Mouse (Mus musculus): ENCODE measurements around the gene Cxcl16. TPM values are rescaled to one million over a fixed set of nuclear protein-coding genes. Genes with fewer than 3 reads are reported as not detected.
"Not testable (repeated sequence)": the region's sequence is repeated elsewhere in the genome, so short reads cannot be mapped to it uniquely, and the experiment has no call there.

Cxcl16 gene
- polyA plus RNA-seq (2016; fragmentation: Nextera tagmentation; extraction: Ambion mirVana): 0.49 TPM in 2 replicates

DNA sequence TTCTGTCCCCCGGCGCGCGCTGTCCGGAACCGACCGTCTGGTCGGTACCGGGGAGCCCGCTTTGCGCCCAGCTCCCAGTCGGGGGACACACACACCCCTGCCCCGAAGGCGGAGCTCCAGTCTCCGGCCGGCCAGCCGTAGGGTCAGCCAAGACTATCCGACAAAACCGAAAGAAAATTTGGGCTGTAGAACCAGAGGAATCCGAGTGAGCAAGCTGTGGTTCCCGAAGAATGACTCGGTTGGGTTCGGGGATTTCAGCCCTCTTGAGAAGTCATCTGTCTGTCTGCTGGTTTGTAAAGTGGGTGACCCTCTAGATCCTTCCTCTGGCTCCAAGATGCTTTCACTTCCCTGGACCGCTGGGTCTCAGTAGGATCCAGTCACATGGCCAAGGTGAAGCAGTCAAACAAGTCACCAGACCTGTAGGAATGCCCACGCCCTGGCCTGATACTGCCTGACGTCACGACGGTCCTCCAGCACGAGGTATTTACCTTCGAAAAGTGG, at the start of gene Cxcl16:
Gene Cxcl16, minus strand, starts transcription at position 384 of the 501 bp plus-strand sequence.
- Histone ChIP-seq H3K9me3 (replicated peaks) (no peaks in the 10 kb centered on the region), H3K27me3 (ENCODE audit: low read depth, poor library complexity, severe bottlenecking) (peaks cover 70% of the 10 kb centered on the region), H3K27ac (peak within 1 kb of the TSS; percentile 61; the same call in 1 of the 2 replicates), H3K4me3 (peak within 1 kb of the TSS; percentile 64), H3K36me3 (peaks cover 8% of the 10 kb centered on the region), H3K4me1 (peaks cover 12% of the 10 kb centered on the region)
- peak; percentile 48 for DNase-seq (ENCODE audit: low spot score)
- WGBS: 4% methylated on average over 30 of the region's 30 CpGs

GRCm38 (mm10) chr11:70506962-70507515, 47.3 kb upstream of the Cxcl16 start:
- 77% methylated on average over 7 of the region's 7 CpGs for WGBS
- no peak for DNase-seq (ENCODE audit: low spot score)
- Histone ChIP-seq H3K4me3 (no peak overlapping the region), H3K27ac (no peak overlapping the region), H3K27me3 (ENCODE audit: low read depth, poor library complexity, severe bottlenecking) (peaks cover 35% of the 10 kb centered on the region), H3K9me3 (replicated peaks) (no peaks in the 10 kb centered on the region), H3K4me1 (peaks cover 17% of the 10 kb centered on the region), H3K36me3 (no peaks in the 10 kb centered on the region)

DNA sequence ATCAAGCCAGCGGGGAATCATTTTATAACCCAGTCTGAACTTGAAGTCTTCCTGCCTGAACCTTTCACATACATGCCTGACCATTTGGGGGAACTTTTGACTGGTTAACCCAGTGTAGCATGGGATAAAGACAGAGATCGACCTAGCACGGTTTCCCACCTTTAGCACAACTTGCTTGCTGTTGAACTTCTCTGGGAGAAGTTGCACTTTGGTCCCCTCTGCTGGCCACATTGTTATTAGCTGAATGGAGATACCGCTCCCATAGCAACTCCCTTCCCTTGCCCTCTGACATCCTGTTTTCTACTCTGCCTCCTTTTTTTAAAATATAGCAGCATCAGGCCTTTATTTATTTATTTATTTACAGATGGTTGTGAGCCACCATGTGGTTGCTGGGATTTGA, 46.6 kb upstream of the Cxcl16 start:
- no peak overlapping the region for H3K27ac ChIP-seq
- no peaks in the 10 kb centered on the region for H3K36me3 ChIP-seq
- no peak overlapping the region for H3K4me3 ChIP-seq
- 38% methylated on average over 4 of the region's 4 CpGs for WGBS
- H3K4me1 ChIP-seq: peaks cover 16% of the 10 kb centered on the region
- H3K27me3 ChIP-seq (ENCODE audit: low read depth, poor library complexity, severe bottlenecking): peaks cover 35% of the 10 kb centered on the region
- DNase-seq (ENCODE audit: low spot score): peak; percentile 63
- no peaks in the 10 kb centered on the region for H3K9me3 ChIP-seq (replicated peaks)

DNA sequence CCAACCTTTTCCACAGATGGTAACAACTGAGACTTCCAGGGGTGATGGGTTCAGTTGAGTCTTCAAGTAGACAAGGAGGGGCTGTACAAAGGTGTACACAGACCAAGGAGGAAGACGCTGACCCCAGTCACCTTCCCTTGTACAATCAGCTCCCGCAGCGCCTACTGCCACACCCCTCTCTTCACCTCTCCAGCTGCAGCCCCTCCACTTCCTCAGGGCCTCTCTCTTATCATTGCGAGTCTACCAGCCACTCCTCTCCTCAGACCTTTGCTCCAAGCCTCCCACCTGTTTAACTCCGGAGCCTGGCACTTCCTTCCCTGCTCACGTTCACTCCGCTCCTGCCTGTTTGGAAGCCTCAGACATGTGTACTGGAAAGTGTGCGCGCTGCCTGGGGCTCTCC, 45.2 kb upstream of the Cxcl16 start, which contains the start of gene Tm4sf5:
Gene Tm4sf5, plus strand, starts transcription at position 275 of the 400 bp plus-strand sequence.
- no peaks in the 10 kb centered on the region for H3K9me3 ChIP-seq (replicated peaks)
- no peak within 1 kb of the TSS for H3K4me3 ChIP-seq
- 80% methylated on average over 9 of the region's 9 CpGs for WGBS
- H3K4me1 ChIP-seq: peaks cover 5% of the 10 kb centered on the region
- no peaks in the 10 kb centered on the region for H3K36me3 ChIP-seq
- DNase-seq (ENCODE audit: low spot score): no peak
- H3K27me3 ChIP-seq (ENCODE audit: low read depth, poor library complexity, severe bottlenecking): peaks cover 30% of the 10 kb centered on the region
- no peak within 1 kb of the TSS for H3K27ac ChIP-seq

DNA sequence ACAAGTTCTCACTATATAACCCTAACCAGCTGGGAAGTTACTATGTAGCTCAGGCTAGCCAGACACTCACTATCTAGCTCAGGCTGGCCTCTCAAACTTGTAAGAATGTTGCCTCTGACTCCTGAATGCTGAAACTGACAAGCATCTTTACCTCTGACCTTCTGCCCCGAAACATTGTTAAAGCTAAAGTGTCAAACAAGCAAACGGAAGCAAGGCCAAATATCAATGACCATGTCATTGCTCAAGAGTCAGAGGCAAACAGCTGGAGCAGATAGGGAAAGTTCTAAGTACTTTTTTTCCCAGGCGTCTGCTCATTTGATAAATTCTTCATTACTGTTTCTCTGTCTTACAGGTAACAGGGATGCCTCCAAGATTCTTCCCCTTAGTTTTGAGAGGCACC, 42.2 kb upstream of the Cxcl16 start:
- no peaks in the 10 kb centered on the region for H3K36me3 ChIP-seq
- H3K4me3 ChIP-seq: no peak overlapping the region
- H3K4me1 ChIP-seq: no peaks in the 10 kb centered on the region
- no peaks in the 10 kb centered on the region for H3K9me3 ChIP-seq (replicated peaks)
- H3K27ac ChIP-seq: no peak overlapping the region
- 84% methylated on average over 3 of the region's 3 CpGs for WGBS
- no peak for DNase-seq (ENCODE audit: low spot score)
- peaks cover 12% of the 10 kb centered on the region for H3K27me3 ChIP-seq (ENCODE audit: low read depth, poor library complexity, severe bottlenecking)

GRCm38 (mm10) chr11:70500476-70500812, 40.7 kb upstream of the Cxcl16 start:
- no peak overlapping the region for H3K4me3 ChIP-seq
- no peaks in the 10 kb centered on the region for H3K36me3 ChIP-seq
- H3K27ac ChIP-seq: no peak overlapping the region
- no peaks in the 10 kb centered on the region for H3K9me3 ChIP-seq (replicated peaks)
- H3K27me3 ChIP-seq (ENCODE audit: low read depth, poor library complexity, severe bottlenecking): peaks cover 8% of the 10 kb centered on the region
- no peak for DNase-seq (ENCODE audit: low spot score)
- no peaks in the 10 kb centered on the region for H3K4me1 ChIP-seq
- WGBS: 88% methylated on average over 1 of the region's 1 CpGs

DNA sequence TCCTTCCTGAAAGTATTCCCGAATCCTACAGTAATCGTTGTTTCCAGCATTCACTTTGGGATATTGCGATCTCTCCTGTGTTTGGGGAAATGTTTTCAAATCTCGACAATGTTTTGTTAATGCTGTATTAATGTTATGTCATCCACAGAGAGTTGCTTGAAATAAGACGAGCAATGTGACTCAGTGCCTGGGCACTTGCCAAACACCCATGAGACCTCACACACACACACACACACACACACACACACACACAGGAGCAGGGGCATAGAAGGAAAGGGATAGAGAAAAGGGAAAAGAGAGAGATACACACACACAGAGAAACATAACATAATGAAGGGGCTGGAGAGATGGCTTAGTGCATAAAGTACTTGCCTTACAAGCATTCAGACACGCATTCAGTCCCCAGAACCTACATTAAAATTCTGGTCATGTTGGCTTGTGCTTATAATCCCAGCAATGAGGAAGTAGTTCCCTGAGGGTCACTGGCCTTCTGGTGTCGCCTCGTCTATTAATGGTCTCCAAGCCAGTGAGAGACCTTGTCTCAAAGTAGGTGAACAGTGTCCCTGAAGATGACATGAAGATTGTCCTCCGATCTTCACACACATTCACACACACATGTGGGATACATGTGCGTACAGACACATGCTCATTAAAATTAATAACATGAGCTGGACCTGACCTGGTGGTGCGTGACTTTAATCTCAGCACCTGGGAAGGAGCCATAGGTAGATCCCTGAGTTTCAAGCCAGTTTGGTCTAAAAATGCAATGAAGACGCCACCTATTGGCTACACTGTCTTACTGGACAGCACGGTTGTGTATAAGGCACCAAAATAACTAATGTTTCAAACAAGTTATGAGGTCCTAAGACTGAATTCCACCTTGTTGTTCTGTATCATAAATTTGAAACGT, 40.0 kb upstream of the Cxcl16 start:
- Histone ChIP-seq H3K9me3 (replicated peaks) (no peaks in the 10 kb centered on the region), H3K4me1 (no peaks in the 10 kb centered on the region), H3K27ac (no peak overlapping the region), H3K4me3 (no peak overlapping the region), H3K27me3 (ENCODE audit: low read depth, poor library complexity, severe bottlenecking) (peaks cover 2% of the 10 kb centered on the region), H3K36me3 (no peaks in the 10 kb centered on the region)
- WGBS: 82% methylated on average over 14 of the region's 14 CpGs
- no peak for DNase-seq (ENCODE audit: low spot score)

GRCm38 (mm10) chr11:70489684-70490083, 29.9 kb upstream of the Cxcl16 start:
- WGBS: 90% methylated on average over 6 of the region's 6 CpGs
- H3K27ac ChIP-seq: no peak overlapping the region
- no peaks in the 10 kb centered on the region for H3K27me3 ChIP-seq (ENCODE audit: low read depth, poor library complexity, severe bottlenecking)
- H3K4me3 ChIP-seq: no peak overlapping the region
- H3K36me3 ChIP-seq: no peaks in the 10 kb centered on the region
- DNase-seq (ENCODE audit: low spot score): no peak
- H3K9me3 ChIP-seq (replicated peaks): no peaks in the 10 kb centered on the region
- H3K4me1 ChIP-seq: no peaks in the 10 kb centered on the region

- Histone ChIP-seq H3K4me3 (no peak overlapping the region), H3K36me3 (no peaks in the 10 kb centered on the region), H3K27me3 (ENCODE audit: low read depth, poor library complexity, severe bottlenecking) (no peaks in the 10 kb centered on the region), H3K27ac (no peak overlapping the region), H3K4me1 (no peaks in the 10 kb centered on the region), H3K9me3 (replicated peaks) (no peaks in the 10 kb centered on the region)
- 88% methylated on average over 3 of the region's 3 CpGs for WGBS
- DNase-seq (ENCODE audit: low spot score): no peak
These were observed 29.4 kb upstream of the Cxcl16 start for GRCm38 (mm10) chr11:70489138-70489537.

- H3K27ac ChIP-seq: no peak overlapping the region
- H3K4me3 ChIP-seq: no peak overlapping the region
- no peak for DNase-seq (ENCODE audit: low spot score)
- H3K36me3 ChIP-seq: no peaks in the 10 kb centered on the region
- 54% methylated on average over 4 of the region's 4 CpGs for whole genome bisulfite sequencing
- no peaks in the 10 kb centered on the region for H3K4me1 ChIP-seq
- no peaks in the 10 kb centered on the region for H3K27me3 ChIP-seq (ENCODE audit: low read depth, poor library complexity, severe bottlenecking)
- no peaks in the 10 kb centered on the region for H3K9me3 ChIP-seq (replicated peaks)
These were observed 28.0 kb upstream of the Cxcl16 start for GRCm38 (mm10) chr11:70487816-70488215.

- no peak for DNase-seq (ENCODE audit: low spot score)
- Histone ChIP-seq H3K36me3 (no peaks in the 10 kb centered on the region), H3K4me3 (no peak overlapping the region), H3K27ac (no peak overlapping the region), H3K4me1 (no peaks in the 10 kb centered on the region), H3K9me3 (replicated peaks) (no peaks in the 10 kb centered on the region), H3K27me3 (ENCODE audit: low read depth, poor library complexity, severe bottlenecking) (no peaks in the 10 kb centered on the region)
- WGBS: 71% methylated on average over 2 of the region's 2 CpGs
These were observed 25.7 kb upstream of the Cxcl16 start for GRCm38 (mm10) chr11:70485498-70485897.

DNA sequence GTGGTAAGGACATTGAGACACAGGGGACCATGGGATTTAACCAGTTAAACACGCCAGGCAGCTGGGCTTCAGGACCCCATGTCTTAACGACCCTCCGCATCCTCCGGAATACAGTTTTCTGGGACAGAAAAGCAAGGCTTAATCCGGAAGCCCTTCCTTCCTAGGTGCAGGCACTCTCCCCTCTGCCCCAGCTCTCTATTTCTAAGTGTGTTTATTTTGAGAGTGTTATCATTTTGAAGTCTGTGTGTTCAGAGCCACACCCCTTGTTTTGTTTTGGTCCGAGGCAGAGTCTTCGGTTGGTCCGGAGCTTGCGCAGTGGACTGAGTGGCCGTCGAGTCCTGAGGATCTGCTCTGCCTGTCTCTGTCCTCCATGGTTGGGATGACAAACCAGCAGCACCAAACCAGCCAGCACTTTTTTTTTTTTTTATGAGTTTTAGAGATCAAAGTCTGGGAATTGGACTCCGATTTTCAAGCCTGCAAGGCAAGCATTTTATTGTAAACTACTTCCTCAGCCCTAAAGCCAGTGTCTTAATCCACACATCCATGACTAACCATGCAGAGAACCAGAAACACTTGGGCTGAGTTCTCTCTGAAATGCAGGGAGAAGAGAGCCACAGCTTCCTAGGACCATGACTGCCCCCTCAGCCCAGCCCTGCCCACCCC, 15.2 kb upstream of the Cxcl16 start:
- Histone ChIP-seq H3K9me3 (replicated peaks) (no peaks in the 10 kb centered on the region), H3K4me3 (no peak overlapping the region), H3K27ac (no peak overlapping the region), H3K36me3 (no peaks in the 10 kb centered on the region), H3K27me3 (ENCODE audit: low read depth, poor library complexity, severe bottlenecking) (no peaks in the 10 kb centered on the region), H3K4me1 (no peaks in the 10 kb centered on the region)
- WGBS: 82% methylated on average over 12 of the region's 12 CpGs
- no peak for DNase-seq (ENCODE audit: low spot score)

GRCm38 (mm10) chr11:70473291-70473690, 13.5 kb upstream of the Cxcl16 start:
- not testable (repeated sequence) for H3K9me3 ChIP-seq (replicated peaks); DNase-seq (ENCODE audit: low spot score); H3K27ac ChIP-seq; H3K4me1 ChIP-seq; H3K4me3 ChIP-seq; H3K27me3 ChIP-seq (ENCODE audit: low read depth, poor library complexity, severe bottlenecking); H3K36me3 ChIP-seq
- WGBS: 93% methylated on average over 5 of the region's 5 CpGs
